Mouse (Mus musculus) limb, embryonic 15.5 days (tissue): ENCODE data around the gene Jmjd1c. TPM values are rescaled to one million over a fixed set of nuclear protein-coding genes. Genes with fewer than 3 reads are reported as not detected.

Experiments used
- ATAC-seq: fragments of 200-750 bp; cut with Nextera tagmentation; 2 replicates; pipeline ENCODE4 v1.8.0; 2017; ENCODE audit warnings: low read depth, moderate TSS enrichment; ENCODE audit not compliant: insufficient number of reproducible peaks, low FRiP score, low TSS enrichment
- H3K27ac ChIP-seq: fragments of 300-500 bp; sonication (generic); 2 replicates; pipeline ENCODE4 v1.5.1; 2015; ENCODE audit warnings: moderate library complexity, mild to moderate bottlenecking, inconsistent platforms
- H3K27me3 ChIP-seq: fragments of 300-500 bp; sonication (generic); 2 replicates; pipeline ENCODE4 v1.6.1; 2015; ENCODE audit warnings: inconsistent platforms
- H3K36me3 ChIP-seq: fragments of 300-500 bp; sonication (generic); 2 replicates; pipeline ENCODE4 v1.6.1; 2015; ENCODE audit warnings: inconsistent platforms
- H3K4me1 ChIP-seq: fragments of 300-500 bp; sonication (generic); 2 replicates; pipeline ENCODE4 v1.6.1; 2015; ENCODE audit warnings: inconsistent platforms
- H3K4me2 ChIP-seq: fragments of 300-500 bp; sonication (generic); 2 replicates; pipeline ENCODE4 v1.6.1; 2015; ENCODE audit warnings: mild to moderate bottlenecking, inconsistent platforms
- H3K4me3 ChIP-seq: fragments of 300-500 bp; sonication (generic); 2 replicates; pipeline ENCODE4 v1.5.1; 2015; ENCODE audit warnings: mild to moderate bottlenecking, inconsistent platforms
- H3K9ac ChIP-seq: fragments of 300-500 bp; sonication (generic); 2 replicates; pipeline ENCODE4 v1.6.1; 2015; ENCODE audit warnings: inconsistent platforms
- H3K9me3 ChIP-seq: fragments of 300-500 bp; sonication (generic); 2 replicates; pipeline ENCODE4 v1.6.1; 2016; ENCODE audit warnings: inconsistent platforms
- WGBS: fragments of 180-500 bp; shearing (Covaris S2); methylation state at CpG from one replicate; pipeline ENCODE4 v1.1.7; 2015; 5-methylcytosine and 5-hydroxymethylcytosine counted together
- polyA plus RNA-seq: library from polyadenylated mRNA; unstranded; fragments of >200 nt; fragmentation: Nextera tagmentation; extraction: Ambion mirVana; gene quantifications from 2 replicates; pipeline ENCODE4 v1.2.1, GENCODE M21; 2015

The Jmjd1c gene
- polyA plus RNA-seq, 1 experiment from 2014 or later: 46.5 TPM

DNA sequence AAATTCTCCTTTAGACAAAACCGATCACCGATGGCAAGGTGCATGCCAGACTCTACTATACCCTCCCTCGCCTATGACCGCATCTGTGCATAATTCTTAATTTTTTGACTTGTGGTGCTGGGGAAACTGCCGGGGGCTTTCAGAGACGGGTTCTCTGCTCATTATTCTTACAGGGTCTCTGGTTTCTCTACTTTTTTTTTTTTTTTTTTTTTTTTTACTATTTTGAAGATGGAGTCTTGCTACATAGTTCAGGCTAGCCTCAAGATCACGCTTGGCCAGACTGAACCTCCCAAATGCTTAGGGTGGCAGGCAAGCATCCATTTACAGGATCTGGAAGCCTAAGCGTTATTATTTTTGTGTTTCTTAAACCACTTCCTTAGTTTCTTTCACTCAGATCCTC, 22.3 kb upstream of the Jmjd1c start:
- H3K27me3 ChIP-seq: no peaks in the 10 kb centered on the region
- H3K36me3 ChIP-seq: no peaks in the 10 kb centered on the region
- no peak overlapping the region for H3K4me2 ChIP-seq
- H3K4me1 ChIP-seq: peaks cover 3% of the 10 kb centered on the region; the same call in 1 of the 2 replicates
- 93% methylated on average over 8 of the region's 8 CpGs for WGBS
- no peaks in the 10 kb centered on the region for H3K9me3 ChIP-seq
- H3K27ac ChIP-seq: no peak overlapping the region
- no peak overlapping the region for H3K4me3 ChIP-seq
- H3K9ac ChIP-seq: no peak overlapping the region
- ATAC-seq: no peak

DNA sequence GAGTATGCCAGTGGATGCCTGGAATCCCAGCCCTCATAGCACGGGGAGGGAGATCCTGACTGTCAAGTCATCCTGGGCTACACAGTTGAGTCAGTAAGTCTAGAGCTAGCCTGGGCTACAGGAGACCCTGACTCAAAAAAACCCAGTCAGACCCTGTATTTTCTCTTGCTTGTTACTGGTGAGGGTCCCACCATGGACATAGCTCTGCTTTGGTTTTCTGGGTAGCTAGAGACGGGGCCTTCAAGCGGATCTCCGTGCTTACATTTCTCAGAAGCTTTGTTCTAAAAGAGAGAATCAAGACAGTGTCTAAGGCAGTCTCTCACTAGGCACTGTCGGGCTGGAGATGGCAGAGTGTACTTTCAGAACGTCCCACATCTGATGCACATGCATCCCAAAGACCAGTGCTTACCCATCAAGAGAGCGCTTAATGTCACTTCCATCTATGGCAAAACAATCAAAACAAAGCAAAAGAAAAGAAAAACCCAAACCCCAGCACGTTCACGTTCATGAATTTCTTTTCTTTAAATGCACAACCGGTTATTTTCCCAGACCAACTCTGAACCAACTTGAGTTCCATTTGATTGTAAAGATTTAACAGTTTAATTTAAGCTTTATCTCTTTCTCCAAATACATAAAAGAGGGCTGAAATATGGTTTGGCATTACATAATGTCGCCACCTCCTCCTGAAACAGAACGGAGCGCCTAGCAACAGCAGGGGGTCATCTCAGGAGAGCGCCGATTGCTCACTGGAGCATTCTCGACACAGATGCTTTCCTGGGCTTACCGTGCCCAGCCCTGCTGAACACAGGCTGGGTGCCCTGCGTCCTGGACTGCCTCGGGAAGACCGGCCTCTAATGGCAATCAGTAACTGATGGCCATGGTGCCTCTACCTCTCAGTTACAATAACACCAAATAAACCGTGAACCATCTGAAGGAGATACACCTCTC, 19.7 kb upstream of the Jmjd1c start:
- no peak overlapping the region for H3K4me2 ChIP-seq
- ATAC-seq: no peak
- H3K9me3 ChIP-seq: no peaks in the 10 kb centered on the region
- H3K27me3 ChIP-seq: no peaks in the 10 kb centered on the region
- H3K4me1 ChIP-seq: peaks cover 3% of the 10 kb centered on the region; the same call in 1 of the 2 replicates
- no peak overlapping the region for H3K9ac ChIP-seq
- WGBS: 72% methylated on average over 21 of the region's 21 CpGs
- H3K4me3 ChIP-seq: no peak overlapping the region
- no peaks in the 10 kb centered on the region for H3K36me3 ChIP-seq
- H3K27ac ChIP-seq: no peak overlapping the region

DNA sequence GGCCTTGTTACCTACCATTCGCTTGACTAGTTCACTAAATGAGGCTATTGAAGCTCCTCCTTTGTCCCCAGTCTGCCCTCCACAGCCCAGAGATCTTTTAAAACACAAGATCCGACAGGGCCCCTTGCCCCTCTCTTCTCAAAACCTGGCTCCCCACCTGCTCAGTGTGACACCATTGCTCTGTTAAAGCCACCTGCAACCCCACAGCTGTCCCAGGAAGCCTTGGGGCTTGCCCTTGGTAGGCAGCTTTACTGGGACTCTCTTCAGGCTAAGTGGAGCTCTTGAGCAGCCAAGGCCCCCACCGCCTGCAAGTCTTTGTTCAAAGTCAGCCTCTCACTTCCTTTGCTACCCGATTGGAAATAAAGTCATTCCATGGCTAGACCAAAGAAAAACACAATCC, 16.9 kb upstream of the Jmjd1c start:
- H3K36me3 ChIP-seq: no peaks in the 10 kb centered on the region
- H3K27ac ChIP-seq: no peak overlapping the region
- H3K27me3 ChIP-seq: no peaks in the 10 kb centered on the region
- H3K4me1 ChIP-seq: peaks cover 15% of the 10 kb centered on the region
- no peak for ATAC-seq
- WGBS: 66% methylated on average over 4 of the region's 4 CpGs
- no peak overlapping the region for H3K9ac ChIP-seq
- no peak overlapping the region for H3K4me2 ChIP-seq
- no peaks in the 10 kb centered on the region for H3K9me3 ChIP-seq
- no peak overlapping the region for H3K4me3 ChIP-seq

DNA sequence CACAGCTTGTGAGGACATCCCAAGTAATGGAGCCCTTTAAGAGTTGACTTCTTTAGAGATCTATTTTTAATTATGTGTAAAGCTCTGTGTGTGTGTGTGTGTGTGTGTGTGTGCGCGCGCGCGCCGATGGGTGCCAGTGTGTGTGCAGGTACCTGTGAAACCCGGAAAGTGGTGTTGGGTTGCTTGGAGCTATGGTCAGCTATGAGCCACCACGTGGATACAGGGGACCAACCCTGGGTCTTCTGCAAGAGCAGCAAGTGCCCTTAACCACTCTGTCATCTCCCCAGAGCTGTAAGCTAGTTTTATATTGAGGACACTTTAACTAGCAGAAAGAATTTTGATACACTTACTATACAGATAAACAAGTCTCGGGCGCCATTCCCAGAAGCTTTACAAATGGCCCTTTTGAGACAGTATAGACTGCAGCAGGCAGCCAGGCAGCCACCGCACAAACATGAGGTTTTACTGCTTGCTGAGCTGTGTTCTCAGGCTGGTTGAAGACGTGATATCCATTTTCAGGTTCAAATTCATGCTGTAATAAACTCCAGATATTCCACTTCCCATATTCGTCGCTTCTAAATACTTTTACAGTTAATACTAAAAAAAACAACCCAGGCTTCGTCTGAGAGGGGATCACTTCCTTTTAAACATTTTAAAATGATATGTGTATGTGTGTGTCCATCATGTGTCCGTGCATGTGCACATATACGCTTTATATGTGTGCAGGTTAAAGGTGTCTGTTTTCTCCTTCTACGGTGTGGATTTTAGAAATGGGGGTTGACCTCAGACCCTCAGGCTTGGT, 14.5 kb upstream of the Jmjd1c start:
- H3K4me1 ChIP-seq: peaks cover 31% of the 10 kb centered on the region
- no peak overlapping the region for H3K4me2 ChIP-seq
- no peaks in the 10 kb centered on the region for H3K27me3 ChIP-seq
- no peak for ATAC-seq
- WGBS: 59% methylated on average over 18 of the region's 18 CpGs
- H3K27ac ChIP-seq: 0 out of 2 replicates have a peak overlapping the region, but pooled peaks have one; percentile 1
- H3K9ac ChIP-seq: no peak overlapping the region
- H3K9me3 ChIP-seq: no peaks in the 10 kb centered on the region
- H3K36me3 ChIP-seq: no peaks in the 10 kb centered on the region
- H3K4me3 ChIP-seq: no peak overlapping the region

DNA sequence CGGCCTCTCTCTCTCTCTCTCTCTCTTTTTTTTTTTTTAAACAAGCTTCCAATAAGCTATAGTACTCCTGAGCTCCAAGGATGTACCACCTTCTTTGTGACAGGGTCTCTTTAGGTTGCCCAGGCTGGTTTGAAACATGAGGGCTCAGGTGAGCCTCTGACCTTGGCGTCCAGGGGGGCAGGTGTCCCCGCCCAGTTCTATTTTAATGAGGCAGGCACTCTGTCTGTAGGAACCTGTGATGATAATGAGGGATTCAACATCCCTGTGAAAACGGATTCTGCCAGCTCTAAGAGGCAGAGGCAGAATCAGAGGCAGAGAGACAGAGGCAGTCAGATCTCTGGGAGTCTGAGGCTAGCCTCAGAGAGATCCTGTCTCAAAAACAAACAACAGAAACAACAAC, 13.4 kb upstream of the Jmjd1c start:
- no peak for ATAC-seq
- H3K36me3 ChIP-seq: no peaks in the 10 kb centered on the region
- H3K4me2 ChIP-seq: no peak overlapping the region
- H3K4me3 ChIP-seq: no peak overlapping the region
- peaks cover 34% of the 10 kb centered on the region for H3K4me1 ChIP-seq
- no peak overlapping the region for H3K27ac ChIP-seq
- H3K9me3 ChIP-seq: no peaks in the 10 kb centered on the region
- WGBS: 85% methylated on average over 4 of the region's 4 CpGs
- H3K27me3 ChIP-seq: no peaks in the 10 kb centered on the region
- H3K9ac ChIP-seq: no peak overlapping the region

DNA sequence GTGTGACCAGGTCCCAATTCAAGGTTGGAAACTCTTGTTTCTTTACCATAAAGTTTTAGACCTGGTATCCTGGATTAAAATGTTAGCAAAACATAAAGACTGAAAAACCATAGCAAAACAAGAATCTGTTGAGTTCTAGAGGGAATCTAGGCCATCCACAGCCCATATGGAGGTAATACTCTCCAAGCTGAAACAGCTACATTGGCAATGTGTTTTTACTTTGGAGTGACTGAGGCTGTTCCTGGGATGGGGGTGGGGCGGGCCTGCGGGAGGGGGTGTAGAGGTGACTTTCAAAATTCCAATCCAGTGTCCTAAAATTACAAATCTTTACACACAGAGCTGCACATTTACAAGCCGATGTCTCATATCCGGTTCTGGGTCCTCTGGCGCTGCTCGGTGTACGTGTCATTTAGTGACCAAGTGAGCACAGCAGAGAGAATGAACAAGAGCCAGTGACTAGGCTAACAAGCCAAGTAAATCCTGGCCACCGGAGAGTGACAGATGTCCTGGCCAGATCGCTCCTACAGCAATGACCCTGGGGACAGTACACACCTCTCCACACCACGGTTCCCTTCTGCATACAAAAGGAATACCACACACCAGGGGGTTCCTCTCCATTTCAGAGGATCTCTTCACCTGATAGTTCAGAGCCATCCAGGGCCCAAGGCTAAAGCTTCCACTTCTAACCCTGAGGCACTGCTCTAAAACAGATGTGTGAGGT, 12.3 kb upstream of the Jmjd1c start:
- Histone ChIP-seq H3K4me1 (peaks cover 34% of the 10 kb centered on the region), H3K36me3 (no peaks in the 10 kb centered on the region), H3K4me2 (no peak overlapping the region), H3K9ac (no peak overlapping the region), H3K27ac (peak overlapping the region; percentile 35; the same call in 1 of the 2 replicates), H3K9me3 (no peaks in the 10 kb centered on the region), H3K4me3 (no peak overlapping the region), H3K27me3 (no peaks in the 10 kb centered on the region)
- 43% methylated on average over 10 of the region's 10 CpGs for WGBS
- ATAC-seq: 0 out of 2 replicates have a peak, but pooled peaks have one; percentile 47

DNA sequence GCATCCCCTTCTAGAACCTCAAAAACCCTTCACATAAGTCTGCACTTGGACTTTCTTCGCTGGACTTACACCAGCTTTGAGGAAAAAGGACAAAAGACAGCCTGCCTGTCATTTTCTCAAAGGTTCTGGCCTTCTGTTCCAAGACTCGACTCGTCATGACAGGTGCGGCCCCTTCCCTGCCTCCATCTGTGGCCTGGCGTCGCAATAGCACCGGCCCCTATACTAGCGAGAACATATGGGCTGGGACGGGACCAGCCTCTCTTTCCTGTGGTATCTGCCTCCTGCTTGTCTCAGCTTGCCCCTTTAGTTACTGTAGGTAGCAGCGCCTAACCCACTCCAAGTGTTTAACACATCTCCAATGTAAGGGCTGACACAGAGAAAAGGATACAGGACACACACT, 10.8 kb upstream of the Jmjd1c start:
- H3K4me2 ChIP-seq: no peak overlapping the region
- no peak overlapping the region for H3K4me3 ChIP-seq
- H3K27ac ChIP-seq: no peak overlapping the region
- ATAC-seq: no peak
- H3K36me3 ChIP-seq: no peaks in the 10 kb centered on the region
- H3K4me1 ChIP-seq: peaks cover 34% of the 10 kb centered on the region
- 58% methylated on average over 10 of the region's 10 CpGs for WGBS
- H3K27me3 ChIP-seq: no peaks in the 10 kb centered on the region
- H3K9me3 ChIP-seq: no peaks in the 10 kb centered on the region
- no peak overlapping the region for H3K9ac ChIP-seq

DNA sequence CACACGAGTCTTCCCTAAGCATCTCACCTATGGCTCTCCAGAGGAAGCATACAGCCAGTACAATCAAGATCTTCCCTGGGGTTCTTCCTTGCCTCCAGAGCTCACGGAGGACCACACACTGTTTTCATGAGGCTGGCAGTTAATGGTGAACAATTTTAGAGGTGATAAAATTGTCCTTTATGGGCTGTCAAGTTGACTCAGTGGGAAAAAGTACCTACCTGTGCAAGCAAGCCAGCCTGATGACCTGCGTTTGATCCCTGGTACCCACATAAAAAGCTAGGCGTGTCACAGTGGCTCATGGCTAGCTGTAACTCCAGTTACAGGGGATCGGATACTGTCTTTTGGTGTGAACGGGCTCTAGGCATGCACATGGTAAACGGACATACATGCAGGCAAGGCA, 10.0 kb upstream of the Jmjd1c start:
- Histone ChIP-seq H3K27me3 (no peaks in the 10 kb centered on the region), H3K4me2 (no peak overlapping the region), H3K9me3 (no peaks in the 10 kb centered on the region), H3K27ac (no peak overlapping the region), H3K36me3 (no peaks in the 10 kb centered on the region), H3K4me1 (peaks cover 34% of the 10 kb centered on the region), H3K4me3 (no peak overlapping the region), H3K9ac (no peak overlapping the region)
- WGBS: 39% methylated on average over 7 of the region's 7 CpGs
- ATAC-seq: no peak

DNA sequence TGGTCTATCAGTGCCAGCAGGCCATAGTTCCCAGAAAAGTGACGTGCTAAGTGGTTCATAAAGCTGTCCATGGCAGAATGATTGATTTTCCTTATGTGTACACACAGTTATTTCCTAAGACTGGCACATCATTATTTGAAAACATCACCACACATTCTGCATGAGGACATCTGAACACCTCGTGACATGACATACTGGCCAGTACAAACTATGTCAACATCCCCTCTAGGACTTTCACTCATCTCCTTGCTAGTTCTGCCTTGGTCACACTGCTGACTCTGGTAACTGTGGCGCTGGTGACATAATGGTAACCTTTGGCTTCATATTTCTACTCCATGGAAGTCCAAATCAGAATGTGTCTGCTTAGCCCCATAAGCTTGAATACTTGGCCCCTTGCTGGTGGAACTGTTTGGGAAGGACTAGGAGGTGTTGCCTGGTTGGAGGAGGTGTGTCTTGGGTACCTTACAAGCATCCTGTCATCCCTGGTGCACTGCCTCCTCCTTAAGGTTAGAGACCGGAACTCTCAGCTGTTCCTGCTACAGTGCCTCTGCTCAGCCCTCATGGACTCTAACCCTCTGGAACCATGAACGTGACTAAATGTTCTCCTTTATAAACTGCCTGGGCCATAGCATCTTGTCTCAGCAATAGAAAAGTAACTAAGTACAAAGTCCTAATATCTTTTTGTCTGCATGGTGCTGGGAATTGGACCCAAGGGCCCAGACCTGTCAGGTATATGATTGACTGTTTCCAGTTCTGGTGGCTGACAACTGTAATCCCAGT, 8.3 kb upstream of the Jmjd1c start:
- H3K27me3 ChIP-seq: no peaks in the 10 kb centered on the region
- no peak overlapping the region for H3K4me3 ChIP-seq
- no peak overlapping the region for H3K9ac ChIP-seq
- 0 out of 2 replicates have a peak, but pooled peaks cover 1% of the 10 kb centered on the region for H3K36me3 ChIP-seq
- H3K4me2 ChIP-seq: no peak overlapping the region
- 86% methylated on average over 5 of the region's 5 CpGs for WGBS
- peaks cover 28% of the 10 kb centered on the region for H3K4me1 ChIP-seq
- no peaks in the 10 kb centered on the region for H3K9me3 ChIP-seq
- no peak overlapping the region for H3K27ac ChIP-seq
- no peak for ATAC-seq

DNA sequence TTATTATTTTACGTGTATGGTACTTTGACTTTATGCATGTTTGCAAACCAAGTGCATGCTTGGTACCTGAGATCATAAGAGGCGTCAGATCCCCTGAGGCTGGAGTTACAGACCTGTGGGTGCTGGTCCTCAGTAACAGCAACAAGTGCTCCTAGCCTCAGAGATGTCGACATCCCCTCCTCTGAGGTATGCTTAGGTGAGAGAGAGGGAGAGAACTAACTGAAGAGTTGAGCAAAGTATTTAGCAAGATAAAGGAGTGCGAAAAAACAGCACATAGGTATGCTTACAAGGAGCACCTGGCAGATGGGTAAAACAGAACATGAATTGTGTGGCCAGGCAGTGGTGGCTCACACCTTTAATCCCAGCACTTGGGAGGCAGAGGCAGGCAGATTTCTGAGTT, 5.3 kb upstream of the Jmjd1c start:
- WGBS: 83% methylated on average over 4 of the region's 4 CpGs
- peaks cover 14% of the 10 kb centered on the region for H3K4me1 ChIP-seq
- H3K4me3 ChIP-seq: no peak overlapping the region

DNA sequence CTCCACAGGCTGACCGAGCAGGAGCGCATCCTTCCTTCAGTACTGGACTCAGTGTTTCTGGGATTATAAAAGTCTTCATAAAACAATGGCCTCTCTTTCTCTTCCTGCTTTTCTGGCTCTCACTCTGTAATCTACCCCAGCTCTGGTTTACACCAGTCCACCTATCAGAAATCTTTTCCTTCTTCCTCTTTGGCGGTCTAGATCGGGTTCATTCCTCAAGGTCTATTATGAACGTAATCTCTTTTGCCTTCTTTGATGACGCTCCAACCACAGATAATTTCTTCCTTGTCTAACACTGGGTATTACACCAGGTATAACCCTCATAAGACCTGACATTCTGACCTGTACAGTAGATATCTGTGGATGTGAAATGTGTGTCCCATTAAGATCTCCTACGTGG, 1.0 kb upstream of the Jmjd1c start:
- H3K4me1 ChIP-seq: peaks cover 22% of the 10 kb centered on the region
- no peak for ATAC-seq
- H3K36me3 ChIP-seq: 0 out of 2 replicates have a peak, but pooled peaks cover 2% of the 10 kb centered on the region
- H3K9me3 ChIP-seq: no peaks in the 10 kb centered on the region
- no peak overlapping the region for H3K27ac ChIP-seq
- no peak overlapping the region for H3K4me2 ChIP-seq
- no peak overlapping the region for H3K4me3 ChIP-seq
- no peak overlapping the region for H3K9ac ChIP-seq
- 88% methylated on average over 7 of the region's 7 CpGs for WGBS
- H3K27me3 ChIP-seq: no peaks in the 10 kb centered on the region

More for the DNA sequence above, 5.3 kb upstream of the Jmjd1c start:
- no peak overlapping the region for H3K9ac ChIP-seq
- no peak overlapping the region for H3K4me2 ChIP-seq
- H3K27me3 ChIP-seq: no peaks in the 10 kb centered on the region
- H3K27ac ChIP-seq: no peak overlapping the region
- ATAC-seq: no peak
- H3K36me3 ChIP-seq: 0 out of 2 replicates have a peak, but pooled peaks cover 2% of the 10 kb centered on the region
- no peaks in the 10 kb centered on the region for H3K9me3 ChIP-seq
